Mouse (Mus musculus) CD4-positive, CD25-positive, alpha-beta regulatory T cell, adult 4 months (primary cell): ENCODE data around the gene Myb. TPM values are rescaled to one million over a fixed set of nuclear protein-coding genes. Genes with fewer than 3 reads are reported as not detected.

ENCODE experiments used
- ATAC-seq: one replicate; pipeline ENCODE4 v1.8.0; 2017
- polyA plus RNA-seq, 2 experiments: library from polyadenylated mRNA; unstranded; fragments of 100-300 nt; shearing (Covaris generic); gene quantifications; one replicate each; pipeline ENCODE4 v1.2.1; 2017

Myb gene
- polyA plus RNA-seq, 2 experiments from 2014 or later, result 6.6 to 7.6 TPM

DNA sequence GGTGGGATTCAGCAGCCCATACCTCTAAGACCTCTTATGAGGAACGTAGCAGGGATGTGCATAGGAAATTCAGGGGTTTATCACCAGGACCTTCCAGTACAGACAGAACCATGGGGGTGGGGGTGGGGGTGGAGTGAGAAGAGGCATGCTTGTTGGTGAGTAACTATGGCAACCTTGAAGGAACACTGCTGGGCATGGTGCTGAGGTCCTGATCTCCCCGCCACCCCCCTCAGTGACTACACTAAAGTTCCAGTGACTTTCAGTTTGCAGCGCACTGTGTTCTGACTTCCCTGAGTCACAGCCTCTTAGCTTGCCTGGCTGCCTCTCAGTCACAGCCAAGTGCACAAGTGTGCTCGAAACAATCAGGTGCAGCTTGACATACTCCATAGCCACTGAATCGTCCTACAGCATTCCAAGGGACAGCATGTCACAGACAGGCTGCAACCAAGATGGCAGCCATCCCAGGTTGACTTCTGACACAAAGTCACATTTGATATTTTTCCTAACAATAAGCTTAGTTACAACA is 32.6 kb downstream of the Myb start:
- no peak for ATAC-seq

DNA sequence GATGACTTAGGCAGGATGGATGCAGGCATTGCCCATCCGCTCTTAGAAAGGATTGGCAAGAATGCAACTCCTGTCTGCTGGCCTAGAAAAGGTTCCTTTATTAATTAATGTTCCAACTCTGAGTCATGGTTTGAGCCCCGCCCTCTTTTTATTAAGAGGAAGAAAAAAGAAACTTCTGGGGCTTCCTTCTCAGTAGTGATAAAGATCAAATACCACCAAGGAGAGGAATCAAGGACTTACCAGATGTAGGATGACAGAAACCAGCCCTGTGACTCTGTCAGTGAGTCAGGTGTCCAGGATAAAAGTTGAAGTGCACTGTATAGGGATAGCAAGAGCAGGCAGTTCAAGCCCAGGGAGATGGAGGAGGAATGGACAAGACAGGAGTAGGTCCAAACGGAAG is 42.4 kb downstream of the Myb start:
- no peak for ATAC-seq

GRCm38 (mm10) chr10:21114459-21114858 is 46.3 kb downstream of the Myb start:
- ATAC-seq, result no peak

GRCm38 (mm10) chr10:21112689-21113088 is 48.1 kb downstream of the Myb start:
- no peak for ATAC-seq

- ATAC-seq, result no peak
Measured at GRCm38 (mm10) chr10:21109337-21110056, 51.3 kb downstream of the Myb start.

DNA sequence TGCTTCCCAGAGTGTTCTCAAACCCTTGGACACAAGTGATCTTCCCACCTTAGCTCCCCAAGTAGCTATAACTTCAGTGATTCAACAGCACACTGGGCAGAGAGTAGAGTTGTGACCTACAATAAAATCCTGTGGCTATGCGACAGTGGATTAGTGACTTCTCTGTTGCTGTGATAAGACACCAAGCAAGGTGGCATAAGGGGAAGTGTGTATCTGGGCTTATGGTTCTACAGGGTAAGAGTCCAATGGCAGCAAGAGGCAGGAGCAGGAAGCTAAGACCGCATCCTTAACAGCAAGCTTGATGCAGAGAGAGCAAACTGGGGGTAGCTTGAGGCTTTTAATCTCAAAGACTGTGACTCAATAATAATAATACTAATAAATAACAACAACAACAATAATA is 52.0 kb downstream of the Myb start:
- ATAC-seq, result no peak

DNA sequence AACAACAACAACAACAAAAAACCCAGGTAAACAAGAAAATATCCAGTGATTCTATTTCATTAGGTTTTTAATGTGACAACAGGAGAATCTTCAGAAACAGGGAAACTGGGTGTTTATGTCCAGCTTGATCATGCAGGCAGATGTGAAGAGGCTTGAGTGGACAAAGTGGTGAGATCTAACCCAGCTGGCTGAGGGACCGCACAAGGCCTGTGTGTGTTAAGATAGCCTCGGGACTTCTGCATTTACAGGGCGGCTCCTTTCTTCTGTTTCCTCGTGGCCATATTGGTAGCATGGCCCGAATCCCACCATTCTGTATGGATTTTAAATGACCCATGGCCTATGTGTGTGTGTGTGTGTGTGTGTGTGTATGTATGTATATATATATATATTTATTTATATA is 52.6 kb downstream of the Myb start:
- ATAC-seq, result no peak

DNA sequence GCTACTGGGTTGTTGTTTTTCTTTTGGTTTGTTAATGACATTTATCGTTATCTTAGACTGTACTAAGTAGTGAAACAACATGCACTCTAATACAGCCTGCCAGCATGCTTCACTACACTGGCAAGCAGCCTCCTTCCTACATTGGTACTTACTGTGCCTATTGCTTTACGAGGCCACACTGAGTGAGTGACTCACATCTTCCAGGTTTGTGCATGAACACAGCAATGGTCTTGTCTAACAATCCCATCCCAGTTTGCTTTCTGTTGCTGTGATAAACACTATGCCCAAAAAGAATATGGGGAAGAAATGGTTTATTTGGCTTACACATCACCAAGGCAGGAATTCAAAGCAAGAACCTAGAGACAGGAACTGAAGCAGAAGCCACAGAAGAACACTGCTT is 55.6 kb downstream of the Myb start:
- no peak for ATAC-seq

DNA sequence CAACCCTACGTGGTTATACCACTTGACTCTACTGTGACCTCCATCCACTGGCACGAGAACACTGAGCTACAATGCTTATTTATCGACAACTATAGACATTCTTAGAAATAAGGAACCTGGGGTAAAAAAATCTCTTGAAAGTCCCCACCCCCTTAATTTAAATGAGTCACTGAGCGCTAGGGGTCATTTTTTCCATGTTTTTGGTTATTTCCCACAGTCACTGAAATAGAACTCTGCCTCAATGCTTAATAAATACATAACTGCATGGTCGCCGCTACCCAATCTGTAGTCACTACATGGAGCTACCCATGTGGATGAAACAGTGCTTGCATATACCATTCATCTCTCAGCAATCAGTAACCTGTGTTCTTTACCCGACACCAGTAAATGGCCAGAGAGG is 58.1 kb downstream of the Myb start:
- ATAC-seq, result peak; percentile 12

DNA sequence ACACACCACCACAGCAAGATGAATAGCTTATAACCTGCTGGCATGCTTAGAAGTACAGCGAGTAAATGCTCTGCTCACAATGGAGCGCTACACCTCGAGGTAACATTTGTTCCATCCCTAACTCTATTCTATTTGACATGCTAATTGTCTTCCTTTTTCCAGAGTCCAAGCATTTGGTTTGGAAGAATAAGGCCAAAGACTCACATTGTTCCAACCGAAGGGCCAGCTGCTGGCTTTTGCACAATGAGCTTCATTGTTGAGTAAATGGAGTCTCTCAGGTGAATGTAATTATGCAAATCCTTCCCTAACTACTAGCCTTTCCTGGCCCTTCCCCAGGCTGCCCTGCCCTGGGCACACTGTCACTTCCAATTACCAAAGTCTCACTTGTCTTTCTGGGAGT is 58.8 kb downstream of the Myb start:
- ATAC-seq, result no peak

GRCm38 (mm10) chr10:21100646-21101249 is 60.0 kb downstream of the Myb start:
- ATAC-seq, result peak; percentile 47

GRCm38 (mm10) chr10:21099515-21099914 is 61.3 kb downstream of the Myb start:
- peak; percentile 75 for ATAC-seq

- no peak for ATAC-seq
Measured at GRCm38 (mm10) chr10:21095541-21095940, 65.2 kb downstream of the Myb start.

- no peak for ATAC-seq
Measured at GRCm38 (mm10) chr10:21094896-21095295, 65.9 kb downstream of the Myb start.

- ATAC-seq, result no peak
Measured at GRCm38 (mm10) chr10:21093301-21093700, 67.5 kb downstream of the Myb start.

DNA sequence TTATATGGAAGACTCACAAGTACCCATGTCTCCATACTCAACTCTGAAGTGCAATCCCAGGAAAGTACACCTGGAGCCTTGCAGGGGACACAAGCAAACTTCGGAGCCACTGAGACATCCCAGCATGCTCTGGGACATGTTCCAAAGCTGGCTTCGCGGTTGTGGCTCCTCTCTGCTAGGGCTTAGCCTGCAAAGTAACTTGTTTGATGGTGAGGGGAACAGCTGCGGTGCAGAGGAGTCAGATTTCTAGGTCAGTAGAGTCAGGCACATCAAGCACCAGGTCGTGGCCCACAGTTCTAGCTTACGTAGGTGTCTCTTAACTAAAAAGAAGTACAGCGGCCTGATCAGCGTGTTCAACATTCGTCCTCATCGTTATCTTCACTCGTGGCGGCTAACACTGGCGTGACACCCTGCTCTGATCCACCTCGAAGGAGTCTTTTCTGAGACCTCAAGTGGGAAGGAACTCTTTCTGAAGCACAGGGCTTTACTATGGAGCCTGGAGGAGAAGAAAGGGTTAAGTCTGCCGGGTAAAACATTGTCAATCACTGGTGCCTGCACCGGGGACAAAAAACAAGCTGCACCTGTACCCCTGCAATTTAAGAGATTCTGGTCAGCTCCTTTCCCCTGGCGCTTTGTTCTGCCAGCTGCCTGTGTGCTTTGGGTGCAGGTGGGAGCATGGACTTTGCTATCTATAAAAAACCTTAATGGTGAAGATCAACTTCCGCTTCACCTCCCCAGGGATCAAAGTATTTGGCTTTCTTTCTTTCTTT is 68.1 kb downstream of the Myb start:
- no peak for ATAC-seq

- no peak for ATAC-seq
Measured at GRCm38 (mm10) chr10:21090922-21091700, 69.7 kb downstream of the Myb start.

- no peak for ATAC-seq
Measured at GRCm38 (mm10) chr10:21089541-21089940, 71.2 kb downstream of the Myb start.

GRCm38 (mm10) chr10:21087614-21088232 is 73.1 kb downstream of the Myb start:
- ATAC-seq, result no peak

DNA sequence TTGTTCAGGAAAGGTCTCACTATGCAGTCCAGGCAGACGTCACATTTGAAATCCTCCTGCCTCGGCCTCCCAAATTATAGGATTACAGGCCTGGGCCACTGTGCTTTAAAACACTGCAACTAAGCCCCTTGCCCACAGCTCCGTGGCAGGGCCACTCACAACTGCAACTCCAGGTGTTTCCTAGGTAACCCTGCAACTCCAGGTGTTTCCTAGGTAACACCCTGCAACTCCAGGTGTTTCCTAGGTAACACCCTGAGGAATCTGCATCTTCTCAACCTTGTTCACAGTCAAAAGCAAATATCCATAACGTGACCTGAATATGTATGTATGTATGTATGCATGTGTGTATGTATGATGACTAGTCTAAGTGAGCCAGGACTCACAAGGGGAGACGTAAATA is 75.7 kb downstream of the Myb start:
- ATAC-seq, result no peak

GRCm38 (mm10) chr10:21083391-21083918 is 77.3 kb downstream of the Myb start:
- no peak for ATAC-seq

GRCm38 (mm10) chr10:21082447-21082846 is 78.3 kb downstream of the Myb start:
- no peak for ATAC-seq
